Mouse (Mus musculus): Measurements from ENCODE around the gene Tmem177. TPM values are rescaled to one million over a fixed set of nuclear protein-coding genes. Genes with fewer than 3 reads are reported as not detected.

Gene Tmem177
- total and polyA plus RNA-seq, 3 experiments, result 7.0 to 8.4 (median 7.2) TPM

DNA sequence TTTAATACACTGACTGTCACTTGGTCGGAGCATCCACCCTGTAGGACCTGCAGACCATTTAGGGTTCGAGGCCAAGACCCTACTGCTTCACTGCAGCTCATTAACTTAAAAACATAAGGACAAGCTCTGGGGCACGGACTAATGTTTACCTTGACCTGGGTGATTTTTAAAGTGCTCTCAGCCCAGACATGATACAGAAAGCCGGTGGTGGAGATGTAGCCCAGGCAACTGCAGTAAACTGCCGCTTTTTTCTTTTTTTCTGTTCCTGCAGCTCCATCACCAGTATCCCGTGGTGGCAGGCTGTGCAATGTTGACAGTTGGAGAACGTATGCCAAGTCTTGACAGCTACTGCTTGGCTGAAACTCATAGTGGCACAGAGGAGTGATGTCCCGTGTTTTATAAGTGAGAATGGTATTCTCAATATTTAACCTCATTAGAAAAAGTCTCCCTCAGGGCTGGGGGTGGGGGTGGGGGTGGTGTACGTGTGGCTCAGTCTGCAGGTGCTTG, 44.8 kb upstream of the Tmem177 start:
- dilution Hi-C loops (cut with MboI; ENCODE audit: extremely low pct_ligation_motif_present, extremely low pct_unique_long_range_greater_than_20kb, low sequenced_read_pairs), result no loop called here
- H3K79me2 ChIP-seq (replicated peaks; ENCODE audit: control insufficient read depth, extremely low read depth, insufficient read depth, poor library complexity, severe bottlenecking), result no peaks in the 10 kb centered on the region
- TF ChIP-seq PAX5 (IDR thresholded peaks at IDR 0.05; ENCODE audit: low read length), result no peak
- TF ChIP-seq USF2 (conservative IDR thresholded peaks at IDR 0.05; ENCODE audit: low read depth, low read length), result no peak
- TF ChIP-seq UBTF (IDR thresholded peaks at IDR 0.05; ENCODE audit: low read depth, low read length), result no peak
- TF ChIP-seq POLR2AphosphoS2 (IDR thresholded peaks at IDR 0.05; ENCODE audit: low read depth, low read length), result no peak
- TF ChIP-seq CHD1 (IDR thresholded peaks at IDR 0.05; ENCODE audit: low read depth, low read length), result no peak
- no peak for TF ChIP-seq ELF1 (IDR thresholded peaks at IDR 0.05; ENCODE audit: low read depth, low read length)
- TF ChIP-seq MEF2A (IDR thresholded peaks at IDR 0.05; ENCODE audit: borderline replicate concordance, low read depth, low read length), result no peak
- no peak for TF ChIP-seq ZNF384 (IDR thresholded peaks at IDR 0.05; ENCODE audit: low read depth, low read length)
- TF ChIP-seq POLR2A (IDR thresholded peaks at IDR 0.05; ENCODE audit: low read depth, low read length), result no peak
- no peak for TF ChIP-seq RAD21 (IDR thresholded peaks at IDR 0.05; ENCODE audit: low read depth, low read length)
- no peak for TF ChIP-seq ZMIZ1 (IDR thresholded peaks at IDR 0.05; ENCODE audit: low read depth, low read length)
- TF ChIP-seq CHD2 (IDR thresholded peaks at IDR 0.05; ENCODE audit: low read length), result no peak
- TF ChIP-seq SIN3A (IDR thresholded peaks at IDR 0.05; ENCODE audit: low read length), result no peak
- no peak for TF ChIP-seq KAT2A (IDR thresholded peaks at IDR 0.05; ENCODE audit: insufficient replicate concordance, low read length)
- TF ChIP-seq MAX (IDR thresholded peaks at IDR 0.05; ENCODE audit: low read length), result no peak

DNA sequence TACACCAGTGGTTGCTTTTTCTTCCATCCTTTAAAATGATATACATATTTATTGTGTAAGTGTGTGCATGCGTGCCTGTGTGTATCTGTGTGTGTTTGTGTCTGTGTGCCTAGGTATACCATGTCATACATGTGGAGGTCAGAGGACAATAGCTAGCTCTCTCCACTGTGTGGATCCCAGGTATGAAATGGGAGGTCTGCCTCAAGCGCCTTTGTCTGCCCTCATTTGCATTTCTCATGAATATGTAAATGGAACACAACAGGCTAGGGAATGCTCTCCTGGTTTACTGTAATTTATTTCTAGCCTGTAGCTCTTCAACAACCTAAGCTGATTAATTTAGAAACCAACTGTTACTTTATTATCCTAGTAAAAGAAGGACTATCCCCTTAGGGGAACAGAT, 41.7 kb upstream of the Tmem177 start:
- in situ Hi-C loops (cut with MboI; ENCODE audit: low pct_ligation_motif_present, low pct_unique_long_range_greater_than_20kb, low sequenced_read_pairs), result no loop called here
- Histone ChIP-seq H3K79me2 (replicated peaks; ENCODE audit: control insufficient read depth, extremely low read depth, insufficient read depth, poor library complexity, severe bottlenecking) (no peaks in the 10 kb centered on the region), H3K36me3 (replicated peaks in 1 of 2; ENCODE audit: control insufficient read depth in 1 of 2, insufficient read depth in 1 of 2, low read length in 1 of 2) (no peaks in the 10 kb centered on the region), H3K4me2 (ENCODE audit: insufficient read depth, low read depth, poor library complexity, severe bottlenecking) (no peak overlapping the region), H3K9ac (ENCODE audit: insufficient read depth, low read depth) (no peak overlapping the region), H3K4me1 (ENCODE audit: control insufficient read depth in 1 of 2, insufficient read depth in 2 of 2) (no peaks in the 10 kb centered on the region), H3K27ac (ENCODE audit: insufficient read depth, low read depth) (no peak overlapping the region), H3K9me3 (replicated peaks; ENCODE audit: low read length) (no peaks in the 10 kb centered on the region), H3K27me3 (replicated peaks) (no peaks in the 10 kb centered on the region), H3K4me3 (replicated peaks in 1 of 3; ENCODE audit: low read depth in 2 of 3, low read length in 2 of 3, poor library complexity in 1 of 3) (no peak overlapping the region)
- dilution Hi-C loops (cut with MboI; ENCODE audit: extremely low pct_ligation_motif_present, extremely low pct_unique_long_range_greater_than_20kb, low sequenced_read_pairs), result no loop called here
- DNase-seq (ENCODE audit: extremely low read depth), result no peak
- TF ChIP-seq TCF12 (IDR thresholded peaks at IDR 0.05; ENCODE audit: low read depth, low read length), result no peak
- no peak for TF ChIP-seq POLR2A (IDR thresholded peaks at IDR 0.05; ENCODE audit: low read depth, low read length)
- TF ChIP-seq PAX5 (IDR thresholded peaks at IDR 0.05; ENCODE audit: low read length), result no peak
- TF ChIP-seq USF2 (conservative IDR thresholded peaks at IDR 0.05; ENCODE audit: low read depth, low read length), result no peak
- no peak for TF ChIP-seq MAFK (IDR thresholded peaks at IDR 0.05; ENCODE audit: insufficient replicate concordance, low read length)
- no peak for TF ChIP-seq MAX (IDR thresholded peaks at IDR 0.05; ENCODE audit: low read length)
- TF ChIP-seq SMC3 (IDR thresholded peaks at IDR 0.05; ENCODE audit: low read depth, low read length), result no peak
- no peak for TF ChIP-seq ETS1 (conservative IDR thresholded peaks at IDR 0.05; ENCODE audit: low read depth, low read length)
- no peak for TF ChIP-seq IRF4 (IDR thresholded peaks at IDR 0.05; ENCODE audit: low read depth, low read length)
- TF ChIP-seq UBTF (IDR thresholded peaks at IDR 0.05; ENCODE audit: low read depth, low read length), result no peak
- TF ChIP-seq MYC (IDR thresholded peaks at IDR 0.05; ENCODE audit: low read depth, low read length), result no peak
- TF ChIP-seq NELFE (IDR thresholded peaks at IDR 0.05; ENCODE audit: low read depth, low read length), result no peak
- no peak for TF ChIP-seq ZC3H11A (IDR thresholded peaks at IDR 0.05; ENCODE audit: low read depth, low read length)
- TF ChIP-seq HCFC1 (IDR thresholded peaks at IDR 0.05; ENCODE audit: low read depth, low read length), result no peak
- TF ChIP-seq E2F4 (IDR thresholded peaks at IDR 0.05; ENCODE audit: insufficient replicate concordance, low read depth, low read length), result no peak

More for the DNA sequence above, 44.8 kb upstream of the Tmem177 start:
- in situ Hi-C loops (cut with MboI; ENCODE audit: low pct_ligation_motif_present, low pct_unique_long_range_greater_than_20kb, low sequenced_read_pairs), result no loop called here
- H3K9ac ChIP-seq (ENCODE audit: insufficient read depth, low read depth), result no peak overlapping the region
- no peak overlapping the region for H3K4me3 ChIP-seq (replicated peaks in 1 of 3; ENCODE audit: low read depth in 2 of 3, low read length in 2 of 3, poor library complexity in 1 of 3)
- no peak overlapping the region for H3K27ac ChIP-seq (ENCODE audit: insufficient read depth, low read depth)
- H3K9me3 ChIP-seq (replicated peaks; ENCODE audit: low read length), result no peaks in the 10 kb centered on the region
- H3K36me3 ChIP-seq (replicated peaks in 1 of 2; ENCODE audit: control insufficient read depth in 1 of 2, insufficient read depth in 1 of 2, low read length in 1 of 2), result no peaks in the 10 kb centered on the region
- no peaks in the 10 kb centered on the region for H3K27me3 ChIP-seq (replicated peaks)
- DNase-seq (ENCODE audit: extremely low read depth), result no peak
- H3K4me1 ChIP-seq (ENCODE audit: control insufficient read depth in 1 of 2, insufficient read depth in 2 of 2), result no peaks in the 10 kb centered on the region
- H3K4me2 ChIP-seq (ENCODE audit: insufficient read depth, low read depth, poor library complexity, severe bottlenecking), result no peak overlapping the region

Measured in CH12.LX (cell line).